Mouse (Mus musculus): ENCODE measurements around the gene Mfn2. TPM values are rescaled to one million over a fixed set of nuclear protein-coding genes. Genes with fewer than 3 reads are reported as not detected.
A peak's percentile ranks its signal among the peaks of the same experiment; 100 is the strongest.
"Not testable (repeated sequence)": the region's sequence is repeated elsewhere in the genome, so short reads cannot be mapped to it uniquely, and the experiment has no call there.

Gene Mfn2
- polyA plus RNA-seq, 1 experiment from 2014 or later, result 31.6 TPM

DNA sequence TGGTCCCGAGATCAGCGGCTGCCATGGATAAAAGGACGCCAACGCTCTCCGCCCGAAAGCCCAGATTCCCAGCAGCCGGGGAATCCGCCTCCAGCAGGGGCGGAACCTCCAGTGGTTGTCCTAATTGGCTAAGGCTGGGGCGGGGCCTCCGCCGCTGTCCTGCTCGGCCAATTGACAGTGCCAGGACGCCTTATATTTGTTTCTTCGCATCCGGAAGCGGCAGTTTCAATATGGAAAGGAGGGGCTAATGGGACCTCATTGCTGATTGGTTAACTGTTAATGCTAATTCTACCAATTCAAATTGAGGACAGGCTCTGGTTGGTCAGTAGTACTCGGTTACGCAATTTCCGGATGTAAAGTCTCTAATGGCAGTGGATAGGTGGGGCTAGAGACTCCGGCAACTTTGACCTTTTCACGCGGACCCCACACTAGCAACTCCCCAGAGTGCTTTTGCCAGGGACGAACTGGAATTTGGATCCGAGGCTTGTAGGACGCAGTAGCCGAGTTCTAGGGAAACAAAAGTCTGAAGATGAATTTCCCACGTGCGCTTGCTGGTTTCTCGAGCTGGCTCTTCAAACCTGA is 36.0 kb downstream of the Mfn2 start, which contains the start of the genes Miip and Fv1:
Gene Miip, minus strand, starts transcription at position 367 of the 582 bp plus-strand sequence.
Gene Fv1, plus strand, starts transcription at position 530 of the 582 bp plus-strand sequence.
- under 1% methylated on average over 30 of the region's 30 CpGs for WGBS

GRCm38 (mm10) chr4:147867563-147868449 is 36.7 kb downstream of the Mfn2 start:
- Histone ChIP-seq H3K9ac (ENCODE audit: low read length) (peak overlapping the region; percentile 66), H3K4me3 (ENCODE audit: low read depth, low read length) (peak overlapping the region; percentile 83), H3K9me3 (ENCODE audit: control insufficient read depth, low read length) (no peaks in the 10 kb centered on the region), H3K4me1 (replicated peaks; ENCODE audit: control insufficient read depth, insufficient read depth, low read length) (peaks cover 19% of the 10 kb centered on the region), H3K4me2 (ENCODE audit: low read length) (peak overlapping the region; percentile 60), H3K27me3 (replicated peaks; ENCODE audit: control insufficient read depth, insufficient read depth, low read length) (no peaks in the 10 kb centered on the region), H3K27ac (ENCODE audit: low read depth) (peak overlapping the region; percentile 84), H3K36me3 (ENCODE audit: control insufficient read depth, insufficient read depth, low read length) (peaks cover 36% of the 10 kb centered on the region)
- no peak for DNase-seq (ENCODE audit: low spot score)
- 3% methylated on average over 22 of the region's 22 CpGs for WGBS
- no peak for ATAC-seq (replicated peaks; ENCODE audit: low FRiP score, low TSS enrichment, low read depth)

More for the DNA sequence above, 36.0 kb downstream of the Mfn2 start, which contains the start of the genes Miip and Fv1:
- ATAC-seq (replicated peaks; ENCODE audit: low FRiP score, low TSS enrichment, low read depth) (peak; percentile 98), DNase-seq (ENCODE audit: low spot score) (peak; percentile 90)
- H3K4me1 ChIP-seq (replicated peaks; ENCODE audit: control insufficient read depth, insufficient read depth, low read length), result peaks cover 19% of the 10 kb centered on the region
- no peaks in the 10 kb centered on the region for H3K27me3 ChIP-seq (replicated peaks; ENCODE audit: control insufficient read depth, insufficient read depth, low read length)
- peak within 1 kb of the TSS; percentile 83 for H3K4me3 ChIP-seq (ENCODE audit: low read depth, low read length)
- H3K9ac ChIP-seq (ENCODE audit: low read length), result peak within 1 kb of the TSS; percentile 66
- peak within 1 kb of the TSS; percentile 84 for H3K27ac ChIP-seq (ENCODE audit: low read depth)
- H3K9me3 ChIP-seq (ENCODE audit: control insufficient read depth, low read length), result no peaks in the 10 kb centered on the region
- H3K4me2 ChIP-seq (ENCODE audit: low read length), result peak within 1 kb of the TSS; percentile 82
- peaks cover 36% of the 10 kb centered on the region for H3K36me3 ChIP-seq (ENCODE audit: control insufficient read depth, insufficient read depth, low read length)

DNA sequence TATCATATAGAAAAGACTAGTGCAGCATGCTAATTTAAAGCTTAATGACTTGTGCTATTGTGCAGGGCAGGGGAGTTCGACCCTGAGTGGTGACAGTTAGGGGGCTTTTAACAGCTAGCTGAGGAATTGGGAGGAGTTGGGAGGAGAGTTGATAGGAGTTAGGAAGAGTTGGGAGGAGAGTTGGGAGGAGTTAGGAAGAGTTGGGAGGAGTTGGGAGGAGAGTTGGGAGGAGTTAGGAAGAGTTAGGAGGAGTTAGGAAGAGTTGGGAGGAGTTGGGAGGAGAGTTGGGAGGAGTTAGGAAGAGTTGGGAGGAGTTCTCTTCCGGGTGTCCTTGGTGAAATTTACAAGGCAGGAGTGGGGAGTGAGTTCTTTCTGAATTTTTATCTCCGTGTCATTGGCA is 37.7 kb downstream of the Mfn2 start:
- Histone ChIP-seq H3K4me2 (ENCODE audit: low read length) (peak overlapping the region; percentile 60; the same call in 1 of the 2 replicates), H3K4me1 (replicated peaks; ENCODE audit: control insufficient read depth, insufficient read depth, low read length) (peaks cover 19% of the 10 kb centered on the region), H3K36me3 (ENCODE audit: control insufficient read depth, insufficient read depth, low read length) (peaks cover 39% of the 10 kb centered on the region)
- DNase-seq (ENCODE audit: low spot score); H3K9me3 ChIP-seq (ENCODE audit: control insufficient read depth, low read length); H3K27ac ChIP-seq (ENCODE audit: low read depth); H3K9ac ChIP-seq (ENCODE audit: low read length); H3K4me3 ChIP-seq (ENCODE audit: low read depth, low read length); H3K27me3 ChIP-seq (replicated peaks; ENCODE audit: control insufficient read depth, insufficient read depth, low read length); ATAC-seq (replicated peaks; ENCODE audit: low FRiP score, low TSS enrichment, low read depth): not testable (repeated sequence)
- WGBS, result 47% methylated on average over 3 of the region's 3 CpGs

DNA sequence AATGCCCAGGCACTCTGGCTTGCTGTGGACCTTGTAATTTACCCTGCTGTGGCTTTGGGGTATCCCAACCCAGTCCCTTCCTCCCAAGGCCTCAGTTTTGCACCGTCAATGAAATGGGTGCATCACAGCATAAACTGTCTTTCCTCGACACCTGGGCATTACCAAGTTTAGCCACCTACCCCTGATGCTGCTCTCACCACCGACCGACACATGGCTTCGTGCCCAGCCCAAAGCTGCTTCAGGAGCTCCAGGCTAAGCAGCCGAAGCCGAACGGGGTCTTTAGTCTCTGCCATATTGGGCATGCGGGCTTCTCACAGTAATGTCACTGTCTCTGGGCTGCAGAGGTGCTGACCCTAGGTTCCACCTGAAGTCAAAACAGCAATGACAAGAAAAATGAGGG is 38.4 kb downstream of the Mfn2 start:
- H3K27ac ChIP-seq (ENCODE audit: low read depth), result no peak overlapping the region
- no peaks in the 10 kb centered on the region for H3K9me3 ChIP-seq (ENCODE audit: control insufficient read depth, low read length)
- H3K36me3 ChIP-seq (ENCODE audit: control insufficient read depth, insufficient read depth, low read length), result peaks cover 44% of the 10 kb centered on the region
- H3K4me1 ChIP-seq (replicated peaks; ENCODE audit: control insufficient read depth, insufficient read depth, low read length), result peaks cover 19% of the 10 kb centered on the region
- H3K9ac ChIP-seq (ENCODE audit: low read length), result no peak overlapping the region
- DNase-seq (ENCODE audit: low spot score) (no peak), ATAC-seq (replicated peaks; ENCODE audit: low FRiP score, low TSS enrichment, low read depth) (no peak)
- H3K4me3 ChIP-seq (ENCODE audit: low read depth, low read length), result no peak overlapping the region
- H3K4me2 ChIP-seq (ENCODE audit: low read length), result no peak overlapping the region
- H3K27me3 ChIP-seq (replicated peaks; ENCODE audit: control insufficient read depth, insufficient read depth, low read length), result no peaks in the 10 kb centered on the region
- WGBS, result 97% methylated on average over 9 of the region's 9 CpGs

DNA sequence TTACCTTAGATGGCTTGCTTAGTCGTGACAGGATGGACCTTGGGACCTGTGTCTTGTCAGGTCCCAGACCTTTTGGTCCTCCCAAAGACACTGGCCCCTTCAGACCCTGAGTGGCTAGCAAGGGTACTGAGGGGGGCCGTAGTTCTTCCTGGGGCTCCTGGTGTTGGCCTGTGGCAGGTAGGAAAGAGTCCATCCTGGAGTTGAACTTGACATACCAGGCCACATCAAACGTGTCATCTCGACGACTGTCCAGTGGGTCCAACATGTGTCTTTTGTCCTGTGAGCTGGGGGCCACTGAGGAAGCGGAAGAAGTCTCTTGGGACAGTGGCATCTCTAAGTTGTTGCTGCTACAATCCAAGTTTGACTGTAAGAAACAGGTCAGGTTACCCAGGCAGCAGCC is 38.9 kb downstream of the Mfn2 start:
- peaks cover 19% of the 10 kb centered on the region for H3K4me1 ChIP-seq (replicated peaks; ENCODE audit: control insufficient read depth, insufficient read depth, low read length)
- no peak overlapping the region for H3K4me3 ChIP-seq (ENCODE audit: low read depth, low read length)
- H3K27me3 ChIP-seq (replicated peaks; ENCODE audit: control insufficient read depth, insufficient read depth, low read length), result no peaks in the 10 kb centered on the region
- no peaks in the 10 kb centered on the region for H3K9me3 ChIP-seq (ENCODE audit: control insufficient read depth, low read length)
- 92% methylated on average over 6 of the region's 6 CpGs for WGBS
- ATAC-seq (replicated peaks; ENCODE audit: low FRiP score, low TSS enrichment, low read depth) (no peak), DNase-seq (ENCODE audit: low spot score) (no peak)
- H3K4me2 ChIP-seq (ENCODE audit: low read length), result no peak overlapping the region
- no peak overlapping the region for H3K27ac ChIP-seq (ENCODE audit: low read depth)
- no peak overlapping the region for H3K9ac ChIP-seq (ENCODE audit: low read length)
- H3K36me3 ChIP-seq (ENCODE audit: control insufficient read depth, insufficient read depth, low read length), result peaks cover 48% of the 10 kb centered on the region

DNA sequence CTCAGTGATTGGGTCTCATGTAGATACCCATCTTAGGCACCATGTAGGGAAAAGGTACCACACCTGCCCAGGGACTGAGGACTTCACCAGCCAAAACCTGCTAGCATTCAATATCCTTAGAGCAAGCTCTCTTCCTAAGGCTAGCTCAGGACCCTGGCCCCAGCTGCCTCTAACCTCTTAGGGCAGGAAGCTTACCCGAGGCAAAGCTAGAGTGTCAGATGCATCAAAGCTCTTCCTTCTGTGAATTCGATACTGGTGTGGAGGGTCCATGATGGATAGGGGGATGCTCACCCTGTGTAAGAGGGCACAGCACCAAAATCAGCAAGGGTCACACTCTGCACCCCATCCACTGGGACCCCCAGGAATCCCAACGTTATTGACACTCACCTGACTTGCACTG is 42.5 kb downstream of the Mfn2 start:
- DNase-seq (ENCODE audit: low spot score), result no peak
- Histone ChIP-seq H3K4me3 (ENCODE audit: low read depth, low read length) (no peak overlapping the region), H3K36me3 (ENCODE audit: control insufficient read depth, insufficient read depth, low read length) (peaks cover 49% of the 10 kb centered on the region), H3K4me1 (replicated peaks; ENCODE audit: control insufficient read depth, insufficient read depth, low read length) (no peaks in the 10 kb centered on the region), H3K4me2 (ENCODE audit: low read length) (no peak overlapping the region), H3K9ac (ENCODE audit: low read length) (no peak overlapping the region), H3K27ac (ENCODE audit: low read depth) (no peak overlapping the region), H3K9me3 (ENCODE audit: control insufficient read depth, low read length) (no peaks in the 10 kb centered on the region), H3K27me3 (replicated peaks; ENCODE audit: control insufficient read depth, insufficient read depth, low read length) (no peaks in the 10 kb centered on the region)
- WGBS, result 88% methylated on average over 3 of the region's 3 CpGs
- ATAC-seq (replicated peaks; ENCODE audit: low FRiP score, low TSS enrichment, low read depth), result no peak

- H3K4me2 ChIP-seq (ENCODE audit: low read length), result no peak overlapping the region
- DNase-seq (ENCODE audit: low spot score), result no peak
- no peaks in the 10 kb centered on the region for H3K36me3 ChIP-seq (ENCODE audit: control insufficient read depth, insufficient read depth, low read length)
- no peak overlapping the region for H3K27ac ChIP-seq (ENCODE audit: low read depth)
- H3K27me3 ChIP-seq (replicated peaks; ENCODE audit: control insufficient read depth, insufficient read depth, low read length), result no peaks in the 10 kb centered on the region
- H3K4me1 ChIP-seq (replicated peaks; ENCODE audit: control insufficient read depth, insufficient read depth, low read length), result peaks cover 6% of the 10 kb centered on the region; the same call in 1 of the 2 replicates
- 66% methylated on average over 2 of the region's 2 CpGs for WGBS
- no peak for ATAC-seq (replicated peaks; ENCODE audit: low FRiP score, low TSS enrichment, low read depth)
- H3K9ac ChIP-seq (ENCODE audit: low read length), result no peak overlapping the region
- H3K9me3 ChIP-seq (ENCODE audit: control insufficient read depth, low read length), result no peaks in the 10 kb centered on the region
- no peak overlapping the region for H3K4me3 ChIP-seq (ENCODE audit: low read depth, low read length)
Measured at GRCm38 (mm10) chr4:147850776-147851175, 53.7 kb downstream of the Mfn2 start.

DNA sequence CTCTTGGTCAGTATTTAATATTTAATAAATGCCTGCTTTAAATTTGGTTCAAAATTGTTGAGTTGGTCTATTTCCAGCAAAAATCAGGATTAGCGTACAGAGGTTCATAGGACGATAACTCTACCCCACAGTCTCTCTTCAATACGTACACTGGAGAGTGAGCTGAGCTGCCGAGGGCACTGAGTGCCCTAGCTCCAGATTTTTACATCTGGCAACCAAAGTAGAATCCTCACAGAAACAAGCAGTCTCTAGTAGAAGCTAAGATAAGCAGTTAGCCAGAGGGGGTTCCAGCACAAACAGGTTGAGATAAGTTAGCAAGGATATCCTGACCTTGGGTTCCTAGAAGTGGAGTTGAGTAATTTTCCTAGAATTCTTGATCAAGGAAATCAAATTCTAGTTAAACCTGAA is 55.9 kb downstream of the Mfn2 start:
- Histone ChIP-seq H3K9ac (ENCODE audit: low read length) (peak overlapping the region; percentile 64), H3K4me2 (ENCODE audit: low read length) (peak overlapping the region; percentile 76), H3K4me3 (ENCODE audit: low read depth, low read length) (peak overlapping the region; percentile 86), H3K27me3 (replicated peaks; ENCODE audit: control insufficient read depth, insufficient read depth, low read length) (no peaks in the 10 kb centered on the region), H3K9me3 (ENCODE audit: control insufficient read depth, low read length) (0 out of 2 replicates have a peak, but pooled peaks cover under 1% of the 10 kb centered on the region), H3K4me1 (replicated peaks; ENCODE audit: control insufficient read depth, insufficient read depth, low read length) (peaks cover 6% of the 10 kb centered on the region; the same call in 1 of the 2 replicates), H3K36me3 (ENCODE audit: control insufficient read depth, insufficient read depth, low read length) (no peaks in the 10 kb centered on the region; the same call in 1 of the 2 replicates), H3K27ac (ENCODE audit: low read depth) (peak overlapping the region; percentile 62)
- DNase-seq (ENCODE audit: low spot score) (no peak), ATAC-seq (replicated peaks; ENCODE audit: low FRiP score, low TSS enrichment, low read depth) (peak; percentile 75)
- 8% methylated on average over 4 of the region's 4 CpGs for WGBS
